Mouse (Mus musculus) megakaryocyte, adult 5-6 weeks (primary cell): ENCODE measurements around the gene Zfp969. TPM values are rescaled to one million over a fixed set of nuclear protein-coding genes. Genes with fewer than 3 reads are reported as not detected.
"Not testable (repeated sequence)": the region's sequence is repeated elsewhere in the genome, so short reads cannot be mapped to it uniquely, and the experiment has no call there.

Experiments used
- ATAC-seq: 2 replicates; pipeline ENCODE4 v1.8.0; 2016; ENCODE audit warnings: mild to moderate bottlenecking, inconsistent platforms; ENCODE audit not compliant: poor library complexity, severe bottlenecking
- total RNA-seq, 2 experiments: library from RNA; stranded (forward) in 1 of 2; stranded (reverse) in 1 of 2; fragments of 153-499, 151-499 nt in 1 of 2; fragments of 221-1000, 200-1000 nt in 1 of 2; gene quantifications; 2 replicates each; pipeline versions ENCODE4 v1.2.3 to v1.2.4; 2015 to 2017

The Zfp969 gene
- total RNA-seq (2015) (0.98 and 6.1 TPM in 2 replicates), total RNA-seq (2017) (15.7 TPM in 1 of 2 replicates, not detected in the other)

GRCm38 (mm10) chr2:175703546-175703945, at the start of gene Zfp969:
Gene Zfp969, minus strand, starts transcription at chr2:175703646.
- not testable (repeated sequence) for ATAC-seq

DNA sequence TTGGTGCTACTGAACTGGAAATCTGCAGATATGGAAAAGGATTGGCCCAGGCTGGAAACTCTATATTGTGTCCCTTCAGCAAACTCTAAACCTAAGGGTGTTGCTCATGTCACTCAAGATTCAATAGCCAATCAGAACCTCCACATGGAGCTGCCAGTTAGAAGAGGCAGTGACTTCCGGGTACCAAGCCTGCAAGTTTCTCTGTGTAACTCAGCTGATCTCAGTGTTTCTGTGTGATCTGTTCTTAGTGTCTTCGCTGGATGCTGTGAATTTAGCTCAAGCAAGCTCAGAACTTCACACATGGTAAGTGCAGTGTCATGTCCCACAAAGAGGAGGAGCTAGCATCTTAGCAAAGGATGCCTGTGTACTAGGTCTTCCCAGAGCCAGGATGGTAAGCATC, 37.8 kb upstream of the Zfp969 start, which contains the start of gene Gm2007:
Gene Gm2007, plus strand, starts transcription at position 301 of the 400 bp plus-strand sequence.
- ATAC-seq = not testable (repeated sequence)

GRCm38 (mm10) chr2:175643678-175644077, 59.8 kb downstream of the Zfp969 start, which contains the start of gene Gm11007:
Gene Gm11007, plus strand, starts transcription at chr2:175643978.
- not testable (repeated sequence) for ATAC-seq

Other genes starting within 250 kb of the Zfp969 start
- gene Zfp965, start 233.7 kb downstream of the Zfp969 start, total RNA-seq (2015) = 7.9 and 8.0 TPM in 2 replicates
- gene Zfp965, start 233.7 kb downstream of the Zfp969 start, total RNA-seq (2017) = 5.7 and 16.1 TPM in 2 replicates
- gene Gm11007, start 59.7 kb downstream of the Zfp969 start, total RNA-seq (2015) = not detected in 2 replicates
- not detected in 2 replicates for gene Gm11007, start 59.7 kb downstream of the Zfp969 start, total RNA-seq (2017)
- gene Gm2007, start 37.9 kb upstream of the Zfp969 start, total RNA-seq (2015) = not detected in 2 replicates
- not detected in 2 replicates for gene Gm2007, start 37.9 kb upstream of the Zfp969 start, total RNA-seq (2017)
- 6.5 and 9.0 TPM in 2 replicates for gene Gm14288, start 97.4 kb upstream of the Zfp969 start, total RNA-seq (2015)
- 3.5 and 6.8 TPM in 2 replicates for gene Gm14288, start 97.4 kb upstream of the Zfp969 start, total RNA-seq (2017)
- gene Gm6710, start 165.6 kb upstream of the Zfp969 start, total RNA-seq (2015) = 4.8 and 5.0 TPM in 2 replicates
- 0.84 and 2.1 TPM in 2 replicates for gene Gm6710, start 165.6 kb upstream of the Zfp969 start, total RNA-seq (2017)
- gene Zfp966, start 227.5 kb upstream of the Zfp969 start, total RNA-seq (2015) = 3.1 and 4.2 TPM in 2 replicates
- 5.9 and 6.0 TPM in 2 replicates for gene Zfp966, start 227.5 kb upstream of the Zfp969 start, total RNA-seq (2017)